Mouse (Mus musculus) forebrain, embryonic 15.5 days (tissue): ENCODE results near the gene Olfr1168. TPM values are rescaled to one million over a fixed set of nuclear protein-coding genes. Genes with fewer than 3 reads are reported as not detected.
"Not testable (repeated sequence)": the region's sequence is repeated elsewhere in the genome, so short reads cannot be mapped to it uniquely, and the experiment has no call there.

Experiments used
- ATAC-seq: fragments of 200-750 bp; cut with Nextera tagmentation; replicated peaks from 2 replicates; pipeline ENCODE4 v1.8.0; 2017; ENCODE audit warnings: mild to moderate bottlenecking, moderate TSS enrichment, moderate library complexity
- H3K27ac ChIP-seq: fragments of 300-500 bp; sonication (generic); replicated peaks from 2 replicates; pipeline ENCODE4 v1.5.1; 2015; ENCODE audit warnings: mild to moderate bottlenecking, inconsistent platforms
- H3K27me3 ChIP-seq: fragments of 300-500 bp; sonication (generic); 2 replicates; pipeline ENCODE4 v1.6.1; 2015; ENCODE audit warnings: inconsistent platforms
- H3K36me3 ChIP-seq: fragments of 300-500 bp; sonication (generic); 2 replicates; pipeline ENCODE4 v1.6.1; 2015; ENCODE audit warnings: mild to moderate bottlenecking, inconsistent platforms
- H3K4me1 ChIP-seq: fragments of 300-500 bp; sonication (generic); 2 replicates; pipeline ENCODE4 v1.6.1; 2015; ENCODE audit warnings: inconsistent platforms
- H3K4me2 ChIP-seq: fragments of 300-500 bp; sonication (generic); replicated peaks from 2 replicates; pipeline ENCODE4 v1.6.1; 2015; ENCODE audit warnings: mild to moderate bottlenecking, inconsistent platforms
- H3K4me3 ChIP-seq: fragments of 300-500 bp; sonication (generic); 2 replicates; pipeline ENCODE4 v1.5.1; 2015; ENCODE audit warnings: mild to moderate bottlenecking, inconsistent platforms
- H3K9ac ChIP-seq: fragments of 300-500 bp; sonication (generic); replicated peaks from 2 replicates; pipeline ENCODE4 v1.6.1; 2015; ENCODE audit warnings: mild to moderate bottlenecking, inconsistent platforms
- H3K9me3 ChIP-seq: fragments of 300-500 bp; sonication (generic); 2 replicates; pipeline ENCODE4 v1.6.1; 2016; ENCODE audit warnings: inconsistent platforms
- WGBS: fragments of 180-500 bp; shearing (Covaris S2); methylation state at CpG from one replicate; pipeline ENCODE4 v1.1.7; 2015; ENCODE audit warnings: mixed read lengths; 5-methylcytosine and 5-hydroxymethylcytosine counted together
- polyA plus RNA-seq: library from polyadenylated mRNA; unstranded; fragments of >200 nt; fragmentation: Nextera tagmentation; extraction: Ambion mirVana; gene quantifications from 2 replicates; pipeline ENCODE4 v1.2.1, GENCODE M21; 2015

The Olfr1168 gene
- polyA plus RNA-seq, result not detected in 2 replicates

DNA sequence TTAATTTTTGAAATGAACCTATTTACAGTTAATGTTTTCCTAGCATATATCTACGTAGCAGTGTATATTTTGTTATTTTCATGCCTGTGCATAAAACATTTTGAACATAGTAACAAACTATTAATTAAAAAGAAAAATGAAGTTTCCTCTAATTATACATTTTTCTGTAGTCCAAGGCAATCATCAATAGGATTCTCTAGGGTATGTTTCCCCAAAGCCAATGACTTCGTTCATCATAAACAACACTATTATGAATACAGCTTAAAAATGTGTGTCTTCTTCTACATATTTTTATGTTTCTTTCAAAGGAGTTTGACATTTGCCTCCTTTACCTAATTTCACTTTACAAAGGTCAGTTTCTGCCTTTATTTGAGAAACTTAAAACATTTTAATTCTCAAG, at the start of gene Olfr1168:
Olfr1168 (plus strand) TSS at position 301 of the 400 bp plus-strand sequence.
- H3K4me3 ChIP-seq, result no peak within 1 kb of the TSS
- H3K9ac ChIP-seq, result no peak within 1 kb of the TSS
- H3K9me3 ChIP-seq, result no peaks in the 10 kb centered on the region
- H3K27me3 ChIP-seq, result no peaks in the 10 kb centered on the region
- 90% methylated on average over 2 of the region's 2 CpGs for WGBS
- H3K36me3 ChIP-seq, result no peaks in the 10 kb centered on the region
- H3K4me2 ChIP-seq, result no peak within 1 kb of the TSS
- no peak within 1 kb of the TSS for H3K27ac ChIP-seq
- no peak for ATAC-seq
- H3K4me1 ChIP-seq, result no peaks in the 10 kb centered on the region

DNA sequence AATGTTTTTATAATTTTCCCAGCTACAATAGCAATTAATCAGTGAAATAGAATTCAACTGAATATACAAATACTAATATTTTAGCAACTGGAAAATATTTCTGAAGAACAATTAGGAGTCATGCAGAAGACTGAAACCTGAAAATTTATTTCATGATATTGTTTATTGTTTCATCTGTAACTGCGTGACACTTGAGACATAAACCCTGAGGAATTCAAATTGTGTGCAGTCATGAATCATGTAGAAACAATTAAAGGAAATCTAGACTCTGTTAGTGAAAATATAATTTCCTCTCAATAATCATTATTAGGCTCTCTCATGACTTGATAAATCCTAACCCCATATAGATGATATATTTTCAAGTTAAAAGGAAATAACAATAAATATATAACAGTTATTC, 26.6 kb upstream of the Olfr1168 start, which contains the start of gene Olfr1167:
Olfr1167 (minus strand) TSS at position 101 of the 400 bp plus-strand sequence.
- not testable (repeated sequence) for H3K4me2 ChIP-seq, H3K9ac ChIP-seq
- 85% methylated on average over 1 of the region's 1 CpGs for WGBS

DNA sequence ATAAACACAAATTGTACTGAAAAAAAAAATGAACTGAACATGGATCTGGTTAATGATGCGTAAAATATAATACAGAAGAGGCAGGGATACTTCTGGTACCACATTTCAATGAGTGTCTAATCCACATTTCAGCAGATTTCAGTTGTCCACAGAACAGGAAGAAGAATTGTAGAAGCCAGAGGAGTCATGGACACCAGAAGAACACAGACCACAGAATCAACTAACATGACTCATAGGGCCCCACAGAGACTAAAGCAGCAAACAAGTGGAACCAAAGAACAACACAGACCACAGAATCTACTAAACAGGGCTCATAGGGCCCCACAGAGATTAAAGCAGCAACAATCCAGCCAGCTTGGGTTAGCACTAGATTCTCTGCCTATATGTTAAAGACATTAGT, 39.1 kb downstream of the Olfr1168 start:
- Histone ChIP-seq H3K9ac (no peak overlapping the region), H3K4me1 (no peaks in the 10 kb centered on the region), H3K36me3 (no peaks in the 10 kb centered on the region), H3K9me3 (no peaks in the 10 kb centered on the region), H3K27ac (no peak overlapping the region), H3K4me2 (no peak overlapping the region), H3K4me3 (no peak overlapping the region), H3K27me3 (no peaks in the 10 kb centered on the region)
- WGBS, result 93% methylated on average over 1 of the region's 1 CpGs
- ATAC-seq, result no peak

More for the DNA sequence above, 26.6 kb upstream of the Olfr1168 start, which contains the start of gene Olfr1167:
- not testable (repeated sequence) for H3K36me3 ChIP-seq, H3K27ac ChIP-seq, ATAC-seq, H3K9me3 ChIP-seq, H3K4me3 ChIP-seq, H3K27me3 ChIP-seq, H3K4me1 ChIP-seq

DNA sequence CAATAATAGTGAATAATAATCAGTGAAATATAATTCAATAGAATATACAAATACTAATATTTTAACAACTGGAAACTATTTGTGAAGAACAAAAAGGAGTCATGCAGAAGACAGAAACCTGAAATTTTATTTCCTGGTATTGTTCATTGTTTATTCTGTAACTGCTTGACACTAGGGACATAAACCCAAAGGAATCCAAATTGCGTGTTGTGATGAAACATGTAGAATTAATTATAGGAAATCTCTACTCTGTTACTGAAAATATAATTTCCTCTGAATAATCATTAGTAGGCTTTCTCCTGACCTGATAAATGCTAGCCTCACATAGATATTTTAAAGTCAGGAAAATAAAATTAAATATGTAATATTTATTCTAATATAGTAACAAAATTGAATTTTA, 46.6 kb downstream of the Olfr1168 start, which contains the start of gene Olfr1170:
Olfr1170 (minus strand) TSS at position 101 of the 400 bp plus-strand sequence.
- no peak for ATAC-seq
- Histone ChIP-seq H3K9ac (no peak within 1 kb of the TSS), H3K4me3 (no peak within 1 kb of the TSS), H3K9me3 (no peaks in the 10 kb centered on the region), H3K4me2 (no peak within 1 kb of the TSS), H3K27me3 (no peaks in the 10 kb centered on the region), H3K36me3 (no peaks in the 10 kb centered on the region), H3K27ac (no peak within 1 kb of the TSS), H3K4me1 (no peaks in the 10 kb centered on the region)
- WGBS, result 80% methylated on average over 1 of the region's 1 CpGs

Other genes with a start within 250 kb of the Olfr1168 start
- not detected in 2 replicates for gene Olfr1155, start 236.7 kb upstream of the Olfr1168 start, polyA plus RNA-seq
- not detected in 2 replicates for gene Olfr1156, start 228.8 kb upstream of the Olfr1168 start, polyA plus RNA-seq
- not detected in 2 replicates for gene Olfr1157, start 213.6 kb upstream of the Olfr1168 start, polyA plus RNA-seq
- gene Olfr74, start 207.2 kb upstream of the Olfr1168 start, polyA plus RNA-seq, result not detected in 2 replicates
- gene Olfr1158, start 191.8 kb upstream of the Olfr1168 start, polyA plus RNA-seq, result not detected in 2 replicates
- not detected in 2 replicates for gene Olfr1160, start 173.6 kb upstream of the Olfr1168 start, polyA plus RNA-seq
- not detected in 2 replicates for gene Olfr1161, start 159.1 kb upstream of the Olfr1168 start, polyA plus RNA-seq
- gene Olfr73, start 144.2 kb upstream of the Olfr1168 start, polyA plus RNA-seq, result not detected in 2 replicates
- not detected in 2 replicates for gene Olfr1162, start 130.8 kb upstream of the Olfr1168 start, polyA plus RNA-seq
- not detected in 2 replicates for gene Olfr1163, start 110.0 kb upstream of the Olfr1168 start, polyA plus RNA-seq
- not detected in 2 replicates for gene Olfr1164, start 87.9 kb upstream of the Olfr1168 start, polyA plus RNA-seq
- gene Olfr1166, start 53.6 kb upstream of the Olfr1168 start, polyA plus RNA-seq, result not detected in 2 replicates
- not detected in 2 replicates for gene Olfr1167, start 26.7 kb upstream of the Olfr1168 start, polyA plus RNA-seq
- gene Olfr1170, start 46.5 kb downstream of the Olfr1168 start, polyA plus RNA-seq, result not detected in 2 replicates
- gene Olfr1173, start 98.0 kb downstream of the Olfr1168 start, polyA plus RNA-seq, result not detected in 2 replicates
- gene Olfr1174-ps, start 133.3 kb downstream of the Olfr1168 start, polyA plus RNA-seq, result not detected in 2 replicates
- gene Olfr1175-ps, start 145.3 kb downstream of the Olfr1168 start, polyA plus RNA-seq, result not detected in 2 replicates
- gene Olfr1176, start 154.8 kb downstream of the Olfr1168 start, polyA plus RNA-seq, result not detected in 2 replicates
- gene Olfr1177-ps, start 164.6 kb downstream of the Olfr1168 start, polyA plus RNA-seq, result not detected in 2 replicates
- not detected in 2 replicates for gene Olfr1178, start 205.2 kb downstream of the Olfr1168 start, polyA plus RNA-seq
- gene Olfr1179, start 224.6 kb downstream of the Olfr1168 start, polyA plus RNA-seq, result not detected in 2 replicates
- gene Olfr1180, start 237.3 kb downstream of the Olfr1168 start, polyA plus RNA-seq, result not detected in 2 replicates
- not detected in 2 replicates for gene Olfr1181, start 244.3 kb downstream of the Olfr1168 start, polyA plus RNA-seq